Mouse (Mus musculus) neutrophil, adult 59 days (primary cell): ENCODE measurements around the gene Rspry1. TPM values are rescaled to one million over a fixed set of nuclear protein-coding genes. Genes with fewer than 3 reads are reported as not detected.

Source experiments
- total RNA-seq, 2 experiments: library from RNA; stranded (reverse); gene quantifications; 1 replicate in 1 of 2; 2 replicates in 1 of 2; pipeline ENCODE4 v1.2.4; 2023

Rspry1 gene
- total RNA-seq = 10 to 100 TPM; 25.3 to 26.4 TPM

DNA sequence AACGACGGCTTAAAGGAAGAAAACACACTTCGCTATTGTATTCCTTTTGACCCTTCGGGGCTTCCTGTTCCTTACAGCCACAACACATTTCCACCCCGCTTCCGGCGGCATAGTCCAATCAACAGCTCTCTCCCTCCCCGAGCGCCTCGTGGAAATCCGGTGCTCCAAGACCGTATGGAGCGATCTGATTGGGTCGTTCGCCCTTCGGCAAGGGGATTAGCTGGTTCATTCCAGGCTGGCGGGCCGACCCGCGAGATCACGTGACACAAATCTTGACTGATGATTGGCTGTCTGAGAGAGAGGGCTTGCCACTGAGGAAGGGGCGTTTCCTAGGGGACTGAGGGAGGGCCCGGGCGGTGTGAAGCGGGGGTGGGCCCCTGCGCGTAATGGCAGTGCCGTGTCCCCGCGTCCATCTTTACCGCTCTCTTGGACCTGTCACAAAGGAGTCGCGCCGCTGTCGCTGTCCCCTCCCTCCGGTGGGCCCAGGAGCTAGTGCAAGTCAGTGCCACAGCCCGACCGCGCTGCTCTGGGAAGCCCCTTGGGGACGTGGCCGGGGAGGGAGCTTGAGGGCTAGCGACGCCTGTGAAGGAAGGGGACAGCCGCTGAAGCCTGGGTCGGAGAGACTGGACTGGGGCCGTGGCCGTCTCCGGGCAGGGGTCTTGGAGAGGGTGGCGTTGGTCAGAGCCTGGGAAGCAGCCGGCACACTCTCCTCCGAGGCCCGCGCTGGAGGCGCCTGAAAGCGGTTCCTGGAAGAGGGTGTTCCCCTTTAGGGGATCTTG lies at the start of gene Rspry1, which contains the start of gene Fam192a:
Gene Rspry1, plus strand, starts transcription at position 331 of the 779 bp plus-strand sequence.
Gene Fam192a, minus strand, starts transcription at position 391 of the 779 bp plus-strand sequence.

DNA sequence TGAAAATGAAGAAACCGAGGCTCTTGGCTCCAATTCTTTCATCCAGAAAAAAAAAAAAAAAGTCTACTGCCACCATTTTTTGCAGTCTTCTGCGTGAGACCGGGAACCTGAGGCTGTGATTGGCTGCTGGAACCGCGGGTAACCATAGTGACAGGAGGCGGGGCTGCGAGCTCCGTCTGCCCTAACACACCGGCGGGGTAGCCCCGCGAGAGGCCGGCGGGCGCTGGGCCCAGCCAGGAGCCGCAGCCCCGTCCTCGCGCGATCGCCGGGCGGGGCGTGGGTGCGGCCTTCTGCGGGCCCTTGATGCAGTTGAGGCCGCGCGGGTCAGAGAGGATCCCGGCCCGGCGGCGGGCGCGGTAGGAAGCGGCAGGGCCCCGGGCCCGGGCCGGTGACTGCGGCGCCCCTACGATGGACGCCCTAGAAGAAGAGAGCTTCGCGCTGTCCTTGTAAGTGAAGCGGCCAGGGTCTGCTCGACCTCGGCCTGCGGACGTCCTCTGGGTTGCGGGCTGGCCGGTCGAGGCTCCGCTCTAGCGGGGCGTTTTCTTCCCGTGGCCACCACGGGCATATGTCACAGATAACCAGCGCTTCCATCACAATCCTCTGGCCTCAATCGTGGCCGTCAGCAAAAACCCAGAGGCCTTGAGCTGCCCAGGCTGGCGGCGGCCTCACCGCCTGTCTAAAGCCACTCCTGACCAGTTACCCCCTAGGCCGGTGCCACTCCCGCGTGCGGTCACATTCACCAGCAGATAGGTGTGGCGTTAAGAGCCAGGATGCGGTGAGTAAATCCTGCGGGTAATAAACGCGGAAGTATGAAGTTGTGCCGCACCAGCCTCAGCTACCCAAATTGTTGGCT lies 64.9 kb downstream of the Rspry1 start, which contains the start of gene Arl2bp:
Gene Arl2bp, plus strand, starts transcription at position 145 of the 853 bp plus-strand sequence.

DNA sequence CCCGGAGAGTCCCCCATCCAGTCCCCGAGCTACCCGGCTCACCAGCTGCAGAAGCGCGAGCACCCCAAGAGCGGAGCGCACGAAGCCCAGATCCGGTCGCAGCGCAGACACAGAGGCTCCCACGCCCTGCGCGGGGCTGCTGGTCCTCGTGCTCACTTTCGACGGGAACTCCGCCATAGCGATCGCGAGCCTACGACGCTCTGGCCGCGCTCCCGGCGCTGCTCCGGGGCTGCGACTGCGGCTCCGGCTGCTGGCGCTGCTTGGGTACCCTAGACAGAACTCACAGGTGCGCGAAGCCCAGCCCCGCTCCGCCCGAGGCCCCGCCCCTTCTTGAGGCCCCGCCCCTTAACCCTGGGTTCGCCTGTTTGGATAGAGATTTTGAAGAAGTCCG lies 94.3 kb downstream of the Rspry1 start, which contains the start of gene Pllp:
Gene Pllp, minus strand, starts transcription at position 285 of the 391 bp plus-strand sequence.

Other genes with a start within 250 kb of the Rspry1 start
- 100 to 1,000 TPM; 145 TPM for gene Herpud1, start 215.5 kb upstream of the Rspry1 start, total RNA-seq
- 10 to 100 TPM; 19.7 to 21.7 TPM for gene Nlrc5, start 167.6 kb upstream of the Rspry1 start, total RNA-seq
- 100 to 1,000 TPM; 114 to 142 TPM for gene Cpne2, start 68.9 kb upstream of the Rspry1 start, total RNA-seq
- gene Fam192a, start 60 bp downstream of the Rspry1 start, total RNA-seq = 10 to 100 TPM; 30.1 to 31.7 TPM
- gene Arl2bp, start 64.7 kb downstream of the Rspry1 start, total RNA-seq = 10 to 100 TPM; 73.3 to 79.2 TPM
- not detected for gene Pllp, start 94.3 kb downstream of the Rspry1 start, total RNA-seq
- gene Ccl22, start 143.7 kb downstream of the Rspry1 start, total RNA-seq = not detected
- gene Cx3cl1, start 170.1 kb downstream of the Rspry1 start, total RNA-seq = not detected
- not detected for gene Ccl17, start 208.5 kb downstream of the Rspry1 start, total RNA-seq
- gene Coq9, start 236.4 kb downstream of the Rspry1 start, total RNA-seq = 10 to 100 TPM; 21.0 to 27.6 TPM
- 10 to 100 TPM; 36.3 to 51.7 TPM for gene Ciapin1, start 236.4 kb downstream of the Rspry1 start, total RNA-seq